Mouse (Mus musculus) erythroblast, embryonic 14.5 days (primary cell): ENCODE measurements at regions not wholly inside any gene's neighbourhood (a gene's known extent, or its start where the extent isn't known, plus 50 kb on each side); places are given as distances from the start of the nearest gene placed in this dataset.

Experiments used
- GATA1 ChIP-seq: IDR thresholded peaks from 2 replicates; pipeline ENCODE4 v1.6.1; 2012; ENCODE audit warnings: low read length, inconsistent platforms, mixed read lengths
- TAL1 ChIP-seq: IDR thresholded peaks from 3 replicates; pipeline ENCODE4 v1.6.1; 2012; ENCODE audit warnings: low read length, inconsistent platforms, mixed read lengths

GRCm38 (mm10) chr4:106162551-106162950, 153.5 kb upstream of the Usp24 start:
- TF ChIP-seq TAL1 (no peak), GATA1 (no peak)
